Mouse (Mus musculus): ENCODE results near the gene Myo1e. TPM values are rescaled to one million over a fixed set of nuclear protein-coding genes. Genes with fewer than 3 reads are reported as not detected.

Myo1e gene
- polyA plus RNA-seq, 1 experiment from 2014 or later = 18.2 TPM

DNA sequence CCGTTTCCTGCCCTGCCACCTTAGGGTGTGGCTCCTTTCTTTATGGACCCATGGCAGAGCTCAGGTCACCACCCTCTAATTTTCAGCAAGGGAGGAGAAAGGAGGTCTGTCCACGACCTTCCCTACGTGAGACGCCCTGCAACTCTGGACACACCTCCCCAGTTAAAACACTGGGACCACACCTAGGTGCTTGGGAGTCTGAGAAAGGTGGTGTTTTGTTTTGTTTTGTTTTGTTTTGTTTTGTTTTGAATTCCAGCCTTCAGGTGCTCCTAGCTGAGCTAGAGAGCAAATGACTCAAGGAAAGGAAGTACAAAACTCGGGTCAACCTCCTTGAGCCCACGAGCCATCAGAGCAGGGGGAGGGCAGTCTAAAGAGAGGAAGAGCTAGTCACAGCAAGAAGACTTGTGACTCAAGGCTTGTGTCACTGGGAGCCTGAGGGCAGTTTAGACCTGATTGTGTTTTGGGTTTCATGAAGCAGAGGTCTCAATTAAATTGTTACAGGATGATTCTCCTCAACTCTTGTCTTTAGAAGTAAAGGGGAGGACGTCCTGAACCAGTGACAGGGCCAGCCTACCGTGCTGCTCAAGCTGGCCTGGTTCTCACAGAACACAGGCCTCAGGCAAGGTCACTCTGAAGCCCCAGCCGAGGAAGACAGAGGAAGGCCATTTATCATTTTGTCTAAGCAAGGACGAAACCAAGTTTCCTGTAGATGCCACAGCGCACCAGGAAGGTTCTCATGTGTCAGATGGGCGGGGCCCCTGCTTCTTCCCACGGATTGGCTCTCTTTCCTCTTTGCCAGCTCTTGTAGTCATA, 50.3 kb downstream of the Myo1e start:
- ATAC-seq = peak; percentile 36; the same call in 1 of the 2 replicates
- Histone ChIP-seq H3K9me3 (ENCODE audit: control insufficient read depth, low read length) (no peaks in the 10 kb centered on the region), H3K36me3 (ENCODE audit: control insufficient read depth, insufficient read depth, low read length) (no peaks in the 10 kb centered on the region), H3K27me3 (replicated peaks; ENCODE audit: control insufficient read depth, insufficient read depth, low read length) (no peaks in the 10 kb centered on the region), H3K9ac (ENCODE audit: low read depth, low read length) (no peak overlapping the region), H3K4me2 (ENCODE audit: low read depth, low read length) (no peak overlapping the region), H3K4me3 (ENCODE audit: low read length) (no peak overlapping the region), H3K27ac (ENCODE audit: low read length) (peak overlapping the region; percentile 24; the same call in 1 of the 2 replicates), H3K4me1 (ENCODE audit: control insufficient read depth, insufficient read depth, low read length) (peaks cover 20% of the 10 kb centered on the region)
- 37% methylated on average over 13 of the region's 13 CpGs for whole genome bisulfite sequencing

DNA sequence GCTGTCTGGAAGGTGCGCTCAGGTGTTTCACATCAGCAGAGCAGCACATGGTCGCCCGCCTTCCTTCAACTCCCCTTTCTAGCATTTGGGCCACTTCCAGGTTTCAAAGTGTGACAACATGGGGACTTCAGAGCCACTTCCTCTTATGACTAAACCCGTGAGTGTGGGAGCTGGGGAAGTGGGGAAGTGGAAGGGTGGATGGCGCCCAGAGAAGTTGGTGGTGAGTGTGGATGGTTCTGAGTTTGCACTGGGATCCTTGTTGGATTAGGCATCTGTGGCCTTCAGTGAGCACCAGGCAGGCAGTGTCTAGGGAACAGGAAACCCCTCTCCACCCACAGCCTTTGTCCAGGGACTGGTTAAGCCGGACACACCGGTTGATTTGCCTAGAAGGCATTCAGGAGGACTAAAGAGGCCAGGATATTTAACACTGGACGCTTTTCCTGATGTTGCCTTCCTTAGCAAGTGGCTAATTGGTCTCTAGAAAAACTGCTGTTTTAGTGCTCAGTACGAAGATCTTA, 53.2 kb downstream of the Myo1e start:
- no peaks in the 10 kb centered on the region for H3K9me3 ChIP-seq (ENCODE audit: control insufficient read depth, low read length)
- no peaks in the 10 kb centered on the region for H3K36me3 ChIP-seq (ENCODE audit: control insufficient read depth, insufficient read depth, low read length)
- WGBS = 55% methylated on average over 9 of the region's 9 CpGs
- H3K4me1 ChIP-seq (ENCODE audit: control insufficient read depth, insufficient read depth, low read length) = peaks cover 27% of the 10 kb centered on the region
- no peak overlapping the region for H3K4me2 ChIP-seq (ENCODE audit: low read depth, low read length)
- no peak overlapping the region for H3K27ac ChIP-seq (ENCODE audit: low read length)
- H3K4me3 ChIP-seq (ENCODE audit: low read length) = no peak overlapping the region
- ATAC-seq = peak; percentile 32; the same call in 1 of the 2 replicates
- no peak overlapping the region; the same call in 1 of the 2 replicates for H3K9ac ChIP-seq (ENCODE audit: low read depth, low read length)
- no peaks in the 10 kb centered on the region for H3K27me3 ChIP-seq (replicated peaks; ENCODE audit: control insufficient read depth, insufficient read depth, low read length)

DNA sequence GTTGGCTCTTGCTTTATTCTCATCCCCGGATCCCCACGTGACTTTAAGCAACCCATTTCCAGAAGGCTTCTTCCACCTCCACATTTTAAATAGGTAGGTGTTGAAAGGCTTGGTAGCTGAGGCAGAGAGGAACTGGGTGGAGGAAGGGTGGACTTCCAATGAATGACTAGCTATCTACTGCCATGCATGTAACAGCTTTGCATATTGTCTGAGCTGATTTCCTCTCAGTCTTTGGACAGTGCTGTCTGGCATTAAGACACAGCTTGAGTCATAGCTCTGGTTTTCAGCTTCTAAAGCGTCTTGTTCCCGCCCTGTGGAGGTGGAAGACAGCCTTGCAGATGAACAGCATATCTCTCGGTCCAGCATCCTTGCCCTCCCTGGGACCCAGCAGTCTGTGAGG, 54.5 kb downstream of the Myo1e start:
- WGBS = 82% methylated on average over 5 of the region's 5 CpGs
- no peak overlapping the region for H3K9ac ChIP-seq (ENCODE audit: low read depth, low read length)
- no peaks in the 10 kb centered on the region for H3K27me3 ChIP-seq (replicated peaks; ENCODE audit: control insufficient read depth, insufficient read depth, low read length)
- H3K4me3 ChIP-seq (ENCODE audit: low read length) = no peak overlapping the region
- no peak overlapping the region for H3K27ac ChIP-seq (ENCODE audit: low read length)
- H3K36me3 ChIP-seq (ENCODE audit: control insufficient read depth, insufficient read depth, low read length) = no peaks in the 10 kb centered on the region
- H3K4me1 ChIP-seq (ENCODE audit: control insufficient read depth, insufficient read depth, low read length) = peaks cover 27% of the 10 kb centered on the region
- H3K4me2 ChIP-seq (ENCODE audit: low read depth, low read length) = no peak overlapping the region
- no peaks in the 10 kb centered on the region for H3K9me3 ChIP-seq (ENCODE audit: control insufficient read depth, low read length)
- ATAC-seq = no peak

- ATAC-seq = no peak
- no peak overlapping the region for H3K4me3 ChIP-seq (ENCODE audit: low read length)
- no peaks in the 10 kb centered on the region for H3K36me3 ChIP-seq (ENCODE audit: control insufficient read depth, insufficient read depth, low read length)
- peaks cover 17% of the 10 kb centered on the region for H3K4me1 ChIP-seq (ENCODE audit: control insufficient read depth, insufficient read depth, low read length)
- H3K9ac ChIP-seq (ENCODE audit: low read depth, low read length) = no peak overlapping the region
- no peak overlapping the region for H3K27ac ChIP-seq (ENCODE audit: low read length)
- no peak overlapping the region for H3K4me2 ChIP-seq (ENCODE audit: low read depth, low read length)
- no peaks in the 10 kb centered on the region for H3K9me3 ChIP-seq (ENCODE audit: control insufficient read depth, low read length)
- 55% methylated on average over 8 of the region's 8 CpGs for WGBS
- H3K27me3 ChIP-seq (replicated peaks; ENCODE audit: control insufficient read depth, insufficient read depth, low read length) = no peaks in the 10 kb centered on the region
Observed at GRCm38 (mm10) chr9:70263134-70263533, 56.0 kb downstream of the Myo1e start.

DNA sequence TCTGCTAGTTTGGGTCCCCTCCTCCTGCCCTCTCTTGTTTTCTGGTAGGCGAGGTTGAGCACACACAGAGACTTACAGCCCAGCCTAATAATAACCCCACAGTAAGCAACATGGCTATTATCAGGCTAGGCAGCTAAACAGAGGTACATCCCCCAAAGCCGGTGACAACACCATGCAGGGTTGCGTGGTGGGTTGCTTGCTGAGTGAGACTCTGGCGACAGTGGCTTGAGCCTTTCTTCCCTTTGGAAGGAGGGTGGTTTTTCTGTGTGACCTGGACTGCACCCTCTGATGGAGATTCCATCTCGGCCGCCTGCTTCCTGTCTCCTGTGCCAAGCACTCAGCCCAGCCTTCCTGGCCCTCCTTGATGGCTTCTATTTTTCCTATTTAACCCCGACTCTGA, 56.6 kb downstream of the Myo1e start:
- Histone ChIP-seq H3K9me3 (ENCODE audit: control insufficient read depth, low read length) (no peaks in the 10 kb centered on the region), H3K4me1 (ENCODE audit: control insufficient read depth, insufficient read depth, low read length) (peaks cover 17% of the 10 kb centered on the region), H3K9ac (ENCODE audit: low read depth, low read length) (no peak overlapping the region), H3K36me3 (ENCODE audit: control insufficient read depth, insufficient read depth, low read length) (no peaks in the 10 kb centered on the region), H3K4me3 (ENCODE audit: low read length) (no peak overlapping the region), H3K4me2 (ENCODE audit: low read depth, low read length) (no peak overlapping the region), H3K27ac (ENCODE audit: low read length) (no peak overlapping the region), H3K27me3 (replicated peaks; ENCODE audit: control insufficient read depth, insufficient read depth, low read length) (no peaks in the 10 kb centered on the region)
- 46% methylated on average over 7 of the region's 7 CpGs for WGBS
- no peak for ATAC-seq

DNA sequence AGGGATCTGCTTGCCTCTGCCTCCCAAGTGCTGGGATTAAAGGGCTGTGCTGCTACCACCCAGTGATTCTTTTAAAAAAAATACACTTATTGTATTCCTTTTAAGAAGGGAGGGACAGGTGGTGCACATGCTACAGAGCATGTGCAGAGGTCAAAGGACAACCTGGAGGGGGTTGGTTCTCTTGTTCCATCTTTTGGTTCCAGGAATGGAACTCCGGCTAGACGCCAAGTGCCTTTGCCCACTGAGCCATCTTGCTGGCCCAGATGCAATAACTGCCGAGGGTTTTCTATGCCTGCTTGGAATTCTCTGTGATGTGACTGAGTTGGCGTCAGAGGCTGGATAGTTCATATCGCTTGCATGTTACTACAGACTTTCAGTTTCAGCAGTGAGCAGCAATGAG, 58.4 kb downstream of the Myo1e start:
- Histone ChIP-seq H3K9ac (ENCODE audit: low read depth, low read length) (no peak overlapping the region), H3K27ac (ENCODE audit: low read length) (no peak overlapping the region), H3K36me3 (ENCODE audit: control insufficient read depth, insufficient read depth, low read length) (no peaks in the 10 kb centered on the region), H3K27me3 (replicated peaks; ENCODE audit: control insufficient read depth, insufficient read depth, low read length) (no peaks in the 10 kb centered on the region), H3K9me3 (ENCODE audit: control insufficient read depth, low read length) (no peaks in the 10 kb centered on the region), H3K4me2 (ENCODE audit: low read depth, low read length) (no peak overlapping the region), H3K4me3 (ENCODE audit: low read length) (no peak overlapping the region), H3K4me1 (ENCODE audit: control insufficient read depth, insufficient read depth, low read length) (peaks cover 7% of the 10 kb centered on the region)
- WGBS = 86% methylated on average over 5 of the region's 5 CpGs
- no peak for ATAC-seq

GRCm38 (mm10) chr9:70266186-70266585, 59.0 kb downstream of the Myo1e start:
- H3K9me3 ChIP-seq (ENCODE audit: control insufficient read depth, low read length) = no peaks in the 10 kb centered on the region
- no peak for ATAC-seq
- no peak overlapping the region for H3K4me3 ChIP-seq (ENCODE audit: low read length)
- H3K4me2 ChIP-seq (ENCODE audit: low read depth, low read length) = no peak overlapping the region
- peaks cover 9% of the 10 kb centered on the region for H3K4me1 ChIP-seq (ENCODE audit: control insufficient read depth, insufficient read depth, low read length)
- no peaks in the 10 kb centered on the region for H3K27me3 ChIP-seq (replicated peaks; ENCODE audit: control insufficient read depth, insufficient read depth, low read length)
- 90% methylated on average over 2 of the region's 2 CpGs for WGBS
- H3K27ac ChIP-seq (ENCODE audit: low read length) = no peak overlapping the region
- H3K9ac ChIP-seq (ENCODE audit: low read depth, low read length) = no peak overlapping the region
- H3K36me3 ChIP-seq (ENCODE audit: control insufficient read depth, insufficient read depth, low read length) = no peaks in the 10 kb centered on the region

DNA sequence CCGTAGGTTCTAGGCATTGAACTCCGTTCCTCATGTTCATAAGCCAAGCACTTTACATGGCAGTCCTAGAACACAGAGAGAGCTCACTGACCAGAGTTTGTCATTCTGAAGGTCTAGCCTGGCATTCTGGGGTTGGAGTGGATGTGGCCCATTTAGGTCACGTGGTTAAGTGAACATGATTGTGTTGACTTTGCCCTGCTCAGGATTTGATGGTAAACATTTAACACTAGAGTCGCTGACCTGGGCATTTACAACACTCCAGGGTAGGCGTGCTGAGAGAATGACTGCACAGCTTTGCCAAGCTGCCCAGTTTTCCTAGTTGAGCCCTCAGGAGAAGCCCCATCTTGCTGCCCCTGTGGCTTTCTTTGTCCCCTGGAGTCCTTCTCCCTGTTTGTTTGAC, 60.0 kb downstream of the Myo1e start:
- no peak overlapping the region for H3K4me2 ChIP-seq (ENCODE audit: low read depth, low read length)

GRCm38 (mm10) chr9:70269349-70269748, 62.2 kb downstream of the Myo1e start:
- WGBS = 73% methylated on average over 10 of the region's 10 CpGs
- no peak overlapping the region for H3K27ac ChIP-seq (ENCODE audit: low read length)
- no peak overlapping the region for H3K9ac ChIP-seq (ENCODE audit: low read depth, low read length)
- H3K4me2 ChIP-seq (ENCODE audit: low read depth, low read length) = no peak overlapping the region
- no peaks in the 10 kb centered on the region for H3K36me3 ChIP-seq (ENCODE audit: control insufficient read depth, insufficient read depth, low read length)
- ATAC-seq = peak; percentile 27; the same call in 1 of the 2 replicates
- H3K9me3 ChIP-seq (ENCODE audit: control insufficient read depth, low read length) = no peaks in the 10 kb centered on the region
- H3K27me3 ChIP-seq (replicated peaks; ENCODE audit: control insufficient read depth, insufficient read depth, low read length) = no peaks in the 10 kb centered on the region
- no peak overlapping the region for H3K4me3 ChIP-seq (ENCODE audit: low read length)
- peaks cover 9% of the 10 kb centered on the region; the same call in 1 of the 2 replicates for H3K4me1 ChIP-seq (ENCODE audit: control insufficient read depth, insufficient read depth, low read length)

More for the DNA sequence above, 60.0 kb downstream of the Myo1e start:
- Histone ChIP-seq H3K36me3 (ENCODE audit: control insufficient read depth, insufficient read depth, low read length) (no peaks in the 10 kb centered on the region), H3K27ac (ENCODE audit: low read length) (no peak overlapping the region), H3K9me3 (ENCODE audit: control insufficient read depth, low read length) (no peaks in the 10 kb centered on the region), H3K9ac (ENCODE audit: low read depth, low read length) (no peak overlapping the region), H3K4me3 (ENCODE audit: low read length) (no peak overlapping the region), H3K4me1 (ENCODE audit: control insufficient read depth, insufficient read depth, low read length) (peaks cover 14% of the 10 kb centered on the region), H3K27me3 (replicated peaks; ENCODE audit: control insufficient read depth, insufficient read depth, low read length) (no peaks in the 10 kb centered on the region)
- 77% methylated on average over 5 of the region's 5 CpGs for WGBS
- no peak for ATAC-seq

Data from intestine, embryonic 16.5 days (tissue).